Mouse (Mus musculus) bone marrow, adult 2 months (tissue): ENCODE results near the gene Dph7.

ENCODE experiments used
- CTCF ChIP-seq: fragments of 200-500 bp; IDR thresholded peaks from 2 replicates; pipeline ENCODE4 v1.5.1; 2011; ENCODE audit warnings: low read length, control low read depth; ENCODE audit not compliant: control insufficient read depth, insufficient read depth
- POLR2A ChIP-seq: fragments of 200-500 bp; IDR thresholded peaks from 2 replicates; pipeline ENCODE4 v1.6.1; 2011; ENCODE audit warnings: low read depth, mild to moderate bottlenecking, control low read depth, low read length, borderline replicate concordance; ENCODE audit not compliant: control insufficient read depth

DNA sequence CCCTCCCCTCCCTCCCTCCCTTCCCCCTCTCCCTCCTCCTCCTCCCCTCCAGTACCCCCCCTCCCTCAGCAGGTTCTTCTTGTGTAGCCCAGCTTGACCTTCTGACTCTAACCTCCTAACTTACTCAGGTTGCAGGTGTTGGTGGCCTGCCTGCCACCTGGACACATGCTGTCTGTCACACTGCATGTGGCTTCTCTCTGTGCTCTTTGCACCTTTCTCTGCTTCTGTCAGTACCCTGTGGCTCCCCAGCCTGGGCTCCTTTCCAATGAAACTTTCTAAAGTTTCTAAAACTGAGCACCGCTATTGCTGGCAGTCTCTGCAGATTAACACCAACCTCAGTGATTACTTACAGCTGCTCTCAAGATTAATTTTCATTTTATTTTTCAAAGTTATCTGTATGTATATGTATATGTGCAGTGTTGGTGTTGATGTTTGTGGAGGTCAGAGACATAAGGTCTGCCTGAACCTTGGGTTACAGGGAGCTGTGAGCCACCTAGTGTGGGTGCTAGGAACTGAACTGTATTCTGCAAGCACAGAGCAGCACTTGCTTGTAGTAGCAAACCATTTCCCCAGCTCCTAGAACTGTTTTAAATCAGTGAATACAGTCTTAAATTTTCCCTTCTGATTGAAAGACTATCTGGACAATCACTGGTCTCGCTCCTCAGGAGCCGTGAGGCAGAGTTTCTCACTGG is 38.5 kb downstream of the Dph7 start:
- TF ChIP-seq POLR2A (no peak), CTCF (peak; percentile 56)
